Mouse (Mus musculus) stomach, embryonic 14.5 days (tissue): ENCODE measurements around the gene Palld. TPM values are rescaled to one million over a fixed set of nuclear protein-coding genes. Genes with fewer than 3 reads are reported as not detected.

Source experiments
- ATAC-seq: fragments of 200-750 bp; cut with Nextera tagmentation; 2 replicates; pipeline ENCODE4 v1.8.0; 2017; ENCODE audit warnings: low read depth, moderate TSS enrichment; ENCODE audit not compliant: insufficient number of reproducible peaks, insufficient read depth, low FRiP score
- H3K27ac ChIP-seq: fragments of 300-500 bp; sonication (generic); 2 replicates; pipeline ENCODE4 v1.5.1; 2014; ENCODE audit warnings: mild to moderate bottlenecking, low read length, moderate library complexity, mixed read lengths
- H3K27me3 ChIP-seq: fragments of 300-500 bp; sonication (generic); 2 replicates; pipeline ENCODE4 v1.6.1; 2014; ENCODE audit warnings: low read length, control low read depth, mixed read lengths; ENCODE audit not compliant: control insufficient read depth, insufficient read depth
- H3K36me3 ChIP-seq: fragments of 300-500 bp; sonication (generic); 2 replicates; pipeline ENCODE4 v1.6.1; 2014; ENCODE audit warnings: mild to moderate bottlenecking, control low read depth, low read length, moderate library complexity, mixed read lengths; ENCODE audit not compliant: control insufficient read depth, insufficient read depth
- H3K4me1 ChIP-seq: fragments of 300-500 bp; sonication (generic); 2 replicates; pipeline ENCODE4 v1.6.1; 2014; ENCODE audit warnings: low read length, control low read depth, mixed read lengths; ENCODE audit not compliant: control insufficient read depth, insufficient read depth
- H3K4me2 ChIP-seq: fragments of 300-500 bp; sonication (generic); replicated peaks from 2 replicates; pipeline ENCODE4 v1.6.1; 2014; ENCODE audit warnings: low read depth, low read length, control low read depth
- H3K4me3 ChIP-seq: fragments of 300-500 bp; sonication (generic); 2 replicates; pipeline ENCODE4 v1.5.1; 2014; ENCODE audit warnings: low read depth, low read length, control low read depth
- H3K9ac ChIP-seq: fragments of 300-500 bp; sonication (generic); replicated peaks from 2 replicates; pipeline ENCODE4 v1.6.1; 2014; ENCODE audit warnings: low read depth, mild to moderate bottlenecking, control low read depth, low read length, moderate library complexity, mixed read lengths
- H3K9me3 ChIP-seq: fragments of 300-500 bp; sonication (generic); 2 replicates; pipeline ENCODE4 v1.6.1; 2016; ENCODE audit warnings: low read depth, low read length, control low read depth; ENCODE audit not compliant: control insufficient read depth
- WGBS: fragments of 180-500 bp; shearing (Covaris S2); extraction: QIAGEN DNeasy Blood & Tissue Kit; methylation state at CpG from one replicate; pipeline ENCODE4 v1.1.7; 2014; 5-methylcytosine and 5-hydroxymethylcytosine counted together
- polyA plus RNA-seq: library from polyadenylated mRNA; unstranded; fragments of >200 nt; fragmentation: Nextera tagmentation; extraction: Ambion mirVana; gene quantifications from 2 replicates; pipeline ENCODE4 v1.2.1, GENCODE M21; 2014

Palld gene
- polyA plus RNA-seq, 1 experiment from 2014 or later = 91.0 TPM

DNA sequence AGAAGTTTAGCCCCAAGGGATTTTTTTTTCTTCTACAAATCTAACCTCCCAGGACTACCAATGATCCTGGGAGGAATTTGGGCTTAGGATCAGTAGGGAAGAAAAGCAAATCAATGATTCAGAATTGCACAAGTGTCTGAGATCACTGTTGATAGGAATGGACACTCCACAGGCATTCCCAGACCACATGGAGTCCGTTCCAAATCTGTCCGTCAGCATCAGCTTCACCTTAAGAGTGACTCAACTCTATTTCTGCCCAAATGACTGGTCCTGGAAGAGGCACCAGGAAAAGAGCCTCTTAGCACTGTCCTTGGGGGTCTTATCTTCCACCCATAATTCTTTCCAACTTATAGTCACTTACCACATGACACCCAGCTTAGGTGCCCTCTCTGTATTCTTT is 98.7 kb downstream of the Palld start:
- Histone ChIP-seq H3K4me3 (no peak overlapping the region), H3K27me3 (no peaks in the 10 kb centered on the region), H3K9ac (no peak overlapping the region), H3K27ac (no peak overlapping the region), H3K36me3 (no peaks in the 10 kb centered on the region), H3K4me2 (no peak overlapping the region), H3K9me3 (no peaks in the 10 kb centered on the region), H3K4me1 (no peaks in the 10 kb centered on the region)
- 82% methylated on average over 2 of the region's 2 CpGs for WGBS
- ATAC-seq = no peak

DNA sequence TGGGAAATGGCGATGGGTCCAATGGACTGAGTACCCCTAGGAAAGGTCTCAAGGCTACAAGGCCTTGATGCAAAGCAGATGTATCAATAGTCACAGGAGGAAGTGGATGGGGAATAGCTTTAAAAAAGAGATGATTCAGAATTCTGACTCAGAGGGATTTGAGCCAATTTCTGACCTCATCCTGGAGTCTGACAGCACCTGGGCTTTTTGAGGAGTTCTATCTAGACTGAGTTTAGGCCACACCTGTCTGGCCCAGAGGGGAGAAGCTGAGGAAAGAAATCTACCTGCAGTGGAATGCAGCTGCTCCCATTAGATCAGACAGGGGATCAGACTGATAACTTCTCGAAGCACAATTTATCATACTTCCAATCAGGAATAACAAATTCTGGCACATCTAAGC is 99.7 kb downstream of the Palld start:
- Histone ChIP-seq H3K4me1 (no peaks in the 10 kb centered on the region), H3K4me2 (no peak overlapping the region), H3K4me3 (no peak overlapping the region), H3K27ac (no peak overlapping the region), H3K9ac (no peak overlapping the region), H3K36me3 (no peaks in the 10 kb centered on the region), H3K27me3 (no peaks in the 10 kb centered on the region), H3K9me3 (no peaks in the 10 kb centered on the region)
- 72% methylated on average over 2 of the region's 2 CpGs for WGBS
- ATAC-seq = no peak

DNA sequence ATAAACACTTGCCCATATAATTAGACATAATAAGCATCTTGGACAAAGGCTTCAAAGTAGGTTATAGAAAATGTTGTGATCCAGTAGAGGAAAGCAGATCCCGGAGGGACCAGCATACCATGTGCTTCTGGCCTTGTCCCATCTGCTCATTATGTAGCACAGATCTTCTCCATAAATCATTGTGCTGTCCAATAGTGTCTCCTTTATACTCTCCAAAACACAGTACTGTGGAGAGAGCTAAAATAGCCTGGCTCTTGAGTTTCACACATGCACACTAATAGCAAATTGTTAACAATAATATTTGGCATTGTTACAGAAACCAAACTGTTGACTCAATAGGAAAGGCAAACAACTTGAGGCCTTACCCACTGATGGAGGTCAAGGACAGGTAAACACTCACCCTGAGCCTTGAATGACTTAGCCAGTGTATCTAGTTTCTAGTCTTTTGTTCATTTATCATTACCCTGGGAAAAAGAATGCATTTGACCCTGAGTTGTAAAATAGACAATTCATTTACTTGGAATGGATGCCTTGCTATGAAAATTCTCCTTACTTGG is 105.0 kb downstream of the Palld start:
- Histone ChIP-seq H3K36me3 (no peaks in the 10 kb centered on the region), H3K27ac (no peak overlapping the region; the same call in 1 of the 2 replicates), H3K27me3 (no peaks in the 10 kb centered on the region), H3K4me1 (no peaks in the 10 kb centered on the region), H3K9ac (no peak overlapping the region), H3K9me3 (no peaks in the 10 kb centered on the region), H3K4me2 (no peak overlapping the region), H3K4me3 (no peak overlapping the region)
- no peak for ATAC-seq
- 19% methylated on average over 1 of the region's 1 CpGs for WGBS

DNA sequence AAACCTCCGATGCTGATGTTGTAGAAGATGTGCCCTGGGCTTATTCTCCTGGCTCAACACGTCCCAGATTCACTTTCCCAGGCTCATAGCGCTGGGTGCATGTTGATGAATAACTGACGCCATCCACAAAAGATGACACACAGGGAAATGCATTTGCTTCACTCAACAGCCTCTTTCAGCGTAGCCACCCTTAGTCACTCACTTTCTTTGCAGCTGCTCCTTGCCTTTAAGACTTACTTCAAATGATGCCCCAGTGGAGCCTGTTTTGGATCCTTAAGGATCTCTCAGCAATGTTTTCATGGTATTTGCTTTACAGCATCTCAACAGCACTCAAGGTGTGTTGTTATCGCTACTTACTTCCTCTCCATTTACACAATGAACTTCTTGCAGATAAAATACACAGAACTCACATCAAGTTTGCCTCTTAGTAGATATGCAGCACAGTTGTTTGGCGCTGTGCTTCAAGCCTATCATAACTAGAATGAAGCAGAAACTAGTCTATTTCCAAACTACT is 105.9 kb downstream of the Palld start:
- no peak overlapping the region for H3K4me2 ChIP-seq
- no peaks in the 10 kb centered on the region for H3K36me3 ChIP-seq
- H3K9ac ChIP-seq = no peak overlapping the region
- WGBS = 81% methylated on average over 7 of the region's 7 CpGs
- H3K9me3 ChIP-seq = no peaks in the 10 kb centered on the region
- H3K4me1 ChIP-seq = no peaks in the 10 kb centered on the region
- H3K4me3 ChIP-seq = no peak overlapping the region
- H3K27me3 ChIP-seq = no peaks in the 10 kb centered on the region
- ATAC-seq = no peak
- H3K27ac ChIP-seq = no peak overlapping the region

DNA sequence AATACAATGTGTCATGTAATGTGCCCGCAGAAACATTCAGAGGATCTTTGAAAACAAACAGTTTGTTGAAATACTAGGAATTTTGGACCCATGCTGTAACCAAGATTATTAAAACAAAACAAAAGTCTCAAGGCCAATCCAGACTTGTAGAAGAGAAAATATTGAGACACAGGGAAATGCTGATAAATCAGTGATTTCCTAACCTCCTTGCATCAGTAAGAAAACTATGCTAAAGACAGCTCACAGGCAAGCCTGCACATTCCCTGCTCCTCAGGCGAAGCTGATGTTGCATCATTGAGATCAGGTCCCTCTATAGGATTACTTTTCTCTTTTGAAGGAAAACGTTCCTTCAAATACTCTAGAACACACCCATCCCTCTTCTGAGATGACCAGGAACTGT is 112.5 kb downstream of the Palld start:
- 80% methylated on average over 3 of the region's 3 CpGs for WGBS
- ATAC-seq = no peak

DNA sequence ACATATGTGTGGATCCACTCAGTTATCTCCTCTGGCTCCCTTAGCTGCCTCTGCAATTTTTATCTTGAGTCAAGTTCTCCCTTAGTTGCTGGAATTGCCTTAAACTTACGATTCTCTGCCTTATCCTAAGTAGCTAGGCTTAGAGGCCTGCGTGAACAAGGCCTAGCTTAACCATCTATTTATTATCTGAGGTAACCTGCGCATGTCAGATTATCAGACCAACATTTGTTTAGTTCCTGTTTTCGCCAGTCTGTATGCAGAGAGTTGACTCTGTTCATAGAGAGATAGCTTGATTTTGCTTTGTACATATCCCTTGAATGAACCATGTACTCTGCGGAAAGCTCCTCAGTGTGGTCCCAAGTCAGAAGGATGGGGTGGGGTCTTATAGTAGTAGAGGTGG is 113.2 kb downstream of the Palld start:
- no peak for ATAC-seq
- H3K4me2 ChIP-seq = no peak overlapping the region
- no peak overlapping the region for H3K27ac ChIP-seq
- H3K9ac ChIP-seq = no peak overlapping the region
- no peaks in the 10 kb centered on the region for H3K36me3 ChIP-seq
- 88% methylated on average over 5 of the region's 5 CpGs for WGBS
- H3K9me3 ChIP-seq = no peaks in the 10 kb centered on the region
- H3K27me3 ChIP-seq = no peaks in the 10 kb centered on the region
- H3K4me3 ChIP-seq = no peak overlapping the region
- no peaks in the 10 kb centered on the region for H3K4me1 ChIP-seq

More for the DNA sequence above, 112.5 kb downstream of the Palld start:
- Histone ChIP-seq H3K27ac (no peak overlapping the region), H3K27me3 (no peaks in the 10 kb centered on the region), H3K9ac (no peak overlapping the region), H3K4me3 (no peak overlapping the region), H3K36me3 (no peaks in the 10 kb centered on the region), H3K4me2 (no peak overlapping the region), H3K9me3 (no peaks in the 10 kb centered on the region), H3K4me1 (no peaks in the 10 kb centered on the region)

DNA sequence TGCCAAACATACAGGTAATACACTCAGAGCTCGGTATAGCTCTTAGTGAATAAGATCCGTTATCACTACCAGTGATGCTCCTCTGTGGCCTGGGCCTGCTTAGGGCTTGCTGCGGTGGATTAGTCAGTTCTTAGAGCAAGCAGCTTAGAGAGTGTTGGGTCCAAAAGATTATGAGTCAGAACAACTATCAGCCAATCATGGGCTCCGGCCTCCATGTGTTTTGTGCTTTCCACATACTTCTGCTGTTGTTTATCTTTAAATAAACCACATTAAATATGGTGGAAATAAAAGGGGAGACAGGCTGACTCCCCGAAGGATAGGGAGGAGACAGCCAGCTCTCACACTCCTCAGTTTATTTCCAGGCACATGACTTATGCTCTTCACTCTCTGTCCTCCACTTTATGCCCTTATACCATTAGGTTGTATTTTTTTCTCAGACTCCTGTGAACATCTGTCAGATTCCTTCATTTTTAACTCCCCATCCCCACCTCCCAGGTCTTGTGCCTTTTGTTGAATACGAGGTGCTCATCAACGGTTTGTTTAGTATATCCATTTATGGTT is 119.5 kb downstream of the Palld start:
- no peak overlapping the region for H3K4me3 ChIP-seq
- no peak for ATAC-seq
- WGBS = 79% methylated on average over 7 of the region's 7 CpGs
- no peak overlapping the region for H3K9ac ChIP-seq
- no peak overlapping the region for H3K27ac ChIP-seq
- no peak overlapping the region for H3K4me2 ChIP-seq
- no peaks in the 10 kb centered on the region for H3K36me3 ChIP-seq
- no peaks in the 10 kb centered on the region for H3K9me3 ChIP-seq
- no peaks in the 10 kb centered on the region for H3K4me1 ChIP-seq
- H3K27me3 ChIP-seq = no peaks in the 10 kb centered on the region

DNA sequence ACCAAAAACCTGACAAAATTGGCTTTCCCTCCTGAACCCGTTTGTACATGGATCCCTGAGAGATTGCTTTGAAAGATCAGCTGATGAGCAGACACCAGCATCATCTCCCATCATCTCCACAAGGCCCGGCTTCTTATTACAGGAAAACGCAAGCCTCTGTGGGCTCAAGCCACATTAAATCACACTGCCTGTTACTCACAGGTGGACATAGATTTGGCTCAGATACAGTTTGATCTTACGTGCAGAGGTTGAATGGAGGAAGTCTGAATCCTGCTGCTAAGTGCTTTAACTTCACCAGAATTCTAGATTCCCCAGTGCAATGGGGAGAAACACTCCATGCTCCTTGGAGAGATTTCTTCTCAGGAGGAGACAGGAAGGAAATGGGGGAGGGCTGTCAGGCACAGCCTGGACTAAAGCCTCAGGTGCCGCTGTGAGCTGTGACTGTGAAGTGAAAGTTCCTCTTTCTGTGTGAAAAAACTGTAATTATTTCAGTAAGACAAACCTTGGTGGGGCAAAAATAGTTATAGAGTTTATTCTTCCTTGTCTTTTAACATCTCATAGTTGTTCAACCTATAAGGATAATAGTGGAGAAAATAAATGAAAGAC is 121.7 kb downstream of the Palld start:
- WGBS = 58% methylated on average over 5 of the region's 5 CpGs
- Histone ChIP-seq H3K4me3 (no peak overlapping the region), H3K27me3 (no peaks in the 10 kb centered on the region), H3K4me1 (peaks cover 7% of the 10 kb centered on the region; the same call in 1 of the 2 replicates), H3K4me2 (no peak overlapping the region), H3K9ac (no peak overlapping the region), H3K36me3 (no peaks in the 10 kb centered on the region), H3K9me3 (no peaks in the 10 kb centered on the region), H3K27ac (no peak overlapping the region)
- ATAC-seq = no peak
